Mouse (Mus musculus): ENCODE results near the gene Hoxa5. TPM values are rescaled to one million over a fixed set of nuclear protein-coding genes. Genes with fewer than 3 reads are reported as not detected.

The Hoxa5 gene
- polyA plus RNA-seq, 1 experiment, result 1.3 TPM

DNA sequence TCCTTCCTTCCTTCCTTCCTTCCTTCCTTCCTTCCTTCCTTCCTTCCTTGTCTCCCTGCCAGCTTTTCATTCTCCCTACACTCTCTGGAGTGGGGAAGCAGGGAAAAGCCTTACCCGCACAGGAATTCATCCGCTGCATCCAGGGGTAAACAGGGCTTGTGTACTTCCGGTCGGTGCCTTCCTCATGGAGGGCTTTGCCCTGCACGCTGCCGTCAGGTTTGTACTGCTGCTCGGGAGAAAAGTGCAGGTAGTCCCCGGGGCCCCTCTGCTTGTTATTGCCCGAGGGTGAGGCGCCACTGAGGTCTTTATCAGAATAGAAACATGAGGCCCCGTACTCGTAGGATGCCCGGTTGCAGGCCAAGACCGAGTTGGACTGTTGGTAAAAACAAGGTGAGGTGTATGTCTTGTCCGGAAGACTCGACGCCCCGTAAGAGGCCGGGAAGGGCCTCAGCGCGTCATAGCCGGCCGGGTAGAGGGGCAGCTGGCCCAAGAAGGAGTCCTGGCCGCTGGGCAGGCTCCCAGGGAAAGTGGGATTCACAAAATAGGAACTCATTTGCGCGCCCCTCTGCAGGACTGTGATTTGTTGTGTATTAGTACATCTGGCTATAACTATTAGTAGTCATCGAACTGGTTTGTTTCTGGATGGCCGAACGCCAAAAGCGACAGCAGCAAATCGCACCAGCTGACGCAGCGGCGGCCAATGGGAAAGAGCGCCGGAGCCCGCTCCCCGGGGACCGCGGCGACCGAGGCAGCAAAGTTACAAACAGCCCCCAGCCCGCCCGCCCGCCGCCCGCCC is 3.9 kb upstream of the Hoxa5 start, which contains the start of gene Hoxa6:
TSS of gene Hoxa6 (minus strand) at position 651 of the 796 bp plus-strand sequence.
- TF ChIP-seq POLR2A (IDR thresholded peaks at IDR 0.05; ENCODE audit: low read depth, low read length) (no peak), CTCF (IDR thresholded peaks at IDR 0.05; ENCODE audit: extremely low read depth, insufficient read depth, insufficient read length, insufficient replicate concordance) (no peak)
- H3K27ac ChIP-seq (ENCODE audit: insufficient read depth, low read length), result no peak within 1 kb of the TSS
- H3K4me3 ChIP-seq (ENCODE audit: extremely low read depth, insufficient read depth, insufficient read length), result 0 out of 2 replicates have a peak within 1 kb of the TSS, but pooled peaks have one; percentile 5
- no peak for DNase-seq (ENCODE audit: low read depth in 1 of 2, low spot score in 2 of 2)
- peaks cover 13% of the 10 kb centered on the region for H3K27me3 ChIP-seq (ENCODE audit: control insufficient read depth, insufficient read depth, low read length)
- H3K4me1 ChIP-seq (ENCODE audit: control insufficient read depth, insufficient read depth, insufficient read length), result peaks cover 5% of the 10 kb centered on the region
- no peaks in the 10 kb centered on the region for H3K36me3 ChIP-seq (ENCODE audit: control insufficient read depth, insufficient read depth, low read length)
- WGBS, result 28% methylated on average over 42 of the region's 47 CpGs

DNA sequence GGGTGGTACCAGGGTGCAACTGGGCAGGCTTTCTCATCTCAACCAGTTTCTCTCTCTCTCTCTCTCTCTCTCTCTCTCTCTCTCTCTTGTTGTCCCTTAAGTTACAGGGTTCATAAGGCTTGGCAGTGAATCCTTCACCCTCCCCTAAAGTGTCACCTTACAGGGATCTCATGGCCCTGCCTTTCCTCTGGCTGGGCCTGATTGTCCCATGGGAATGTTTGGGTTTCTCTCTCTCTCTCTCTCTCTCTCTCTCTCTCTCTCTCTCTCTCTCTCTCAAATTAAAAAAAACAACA is 3.2 kb upstream of the Hoxa5 start:
- no peak for TF ChIP-seq POLR2A (IDR thresholded peaks at IDR 0.05; ENCODE audit: low read depth, low read length)
- TF ChIP-seq CTCF (IDR thresholded peaks at IDR 0.05; ENCODE audit: extremely low read depth, insufficient read depth, insufficient read length, insufficient replicate concordance), result no peak
- Histone ChIP-seq H3K27me3 (ENCODE audit: control insufficient read depth, insufficient read depth, low read length) (peaks cover 10% of the 10 kb centered on the region), H3K4me1 (ENCODE audit: control insufficient read depth, insufficient read depth, insufficient read length) (peaks cover 2% of the 10 kb centered on the region; the same call in 1 of the 2 replicates), H3K4me3 (ENCODE audit: extremely low read depth, insufficient read depth, insufficient read length) (no peak overlapping the region), H3K36me3 (ENCODE audit: control insufficient read depth, insufficient read depth, low read length) (no peaks in the 10 kb centered on the region), H3K27ac (ENCODE audit: insufficient read depth, low read length) (no peak overlapping the region)
- DNase-seq (ENCODE audit: low read depth in 1 of 2, low spot score in 2 of 2), result no peak

DNA sequence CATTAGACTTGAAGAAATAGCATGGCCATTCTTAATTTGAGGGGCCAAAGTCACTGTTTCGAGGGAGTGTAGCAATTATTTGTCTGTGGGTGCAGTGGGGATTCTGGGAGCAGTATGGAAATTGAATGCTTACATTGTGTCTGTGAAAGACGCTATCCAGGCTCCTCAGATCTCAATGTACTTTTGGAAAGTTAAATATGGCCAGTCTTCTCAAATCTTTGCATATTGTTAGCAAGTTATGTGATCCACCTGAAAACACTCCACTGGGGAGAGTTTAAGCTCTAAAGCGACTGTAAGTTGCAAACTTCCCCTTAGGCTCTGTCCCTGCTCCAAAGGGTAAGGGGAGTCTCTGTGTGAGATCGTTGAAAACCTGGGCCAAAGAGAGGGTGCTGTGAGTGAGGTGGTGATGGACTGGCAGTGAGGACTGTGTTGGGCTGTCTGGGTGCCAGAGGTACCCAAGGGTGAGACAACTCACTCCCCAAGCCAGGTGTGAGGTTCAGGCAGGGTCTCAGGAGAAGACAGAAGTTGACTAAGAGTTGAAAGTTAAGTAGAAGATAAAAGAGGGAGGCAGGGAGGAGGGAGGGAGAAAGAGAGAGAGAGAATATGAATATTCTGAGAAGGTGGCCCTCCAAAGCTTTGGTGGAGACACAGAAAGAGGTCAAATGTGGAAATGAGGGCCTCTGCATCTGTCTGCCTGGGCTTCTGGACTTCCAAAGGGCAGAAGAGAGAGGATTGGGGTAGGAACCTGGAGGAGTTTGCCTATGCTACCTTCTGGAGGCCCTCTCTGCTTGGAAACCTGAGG is 2.7 kb upstream of the Hoxa5 start:
- no peak for TF ChIP-seq CTCF (IDR thresholded peaks at IDR 0.05; ENCODE audit: extremely low read depth, insufficient read depth, insufficient read length, insufficient replicate concordance)
- no peak for TF ChIP-seq POLR2A (IDR thresholded peaks at IDR 0.05; ENCODE audit: low read depth, low read length)

DNA sequence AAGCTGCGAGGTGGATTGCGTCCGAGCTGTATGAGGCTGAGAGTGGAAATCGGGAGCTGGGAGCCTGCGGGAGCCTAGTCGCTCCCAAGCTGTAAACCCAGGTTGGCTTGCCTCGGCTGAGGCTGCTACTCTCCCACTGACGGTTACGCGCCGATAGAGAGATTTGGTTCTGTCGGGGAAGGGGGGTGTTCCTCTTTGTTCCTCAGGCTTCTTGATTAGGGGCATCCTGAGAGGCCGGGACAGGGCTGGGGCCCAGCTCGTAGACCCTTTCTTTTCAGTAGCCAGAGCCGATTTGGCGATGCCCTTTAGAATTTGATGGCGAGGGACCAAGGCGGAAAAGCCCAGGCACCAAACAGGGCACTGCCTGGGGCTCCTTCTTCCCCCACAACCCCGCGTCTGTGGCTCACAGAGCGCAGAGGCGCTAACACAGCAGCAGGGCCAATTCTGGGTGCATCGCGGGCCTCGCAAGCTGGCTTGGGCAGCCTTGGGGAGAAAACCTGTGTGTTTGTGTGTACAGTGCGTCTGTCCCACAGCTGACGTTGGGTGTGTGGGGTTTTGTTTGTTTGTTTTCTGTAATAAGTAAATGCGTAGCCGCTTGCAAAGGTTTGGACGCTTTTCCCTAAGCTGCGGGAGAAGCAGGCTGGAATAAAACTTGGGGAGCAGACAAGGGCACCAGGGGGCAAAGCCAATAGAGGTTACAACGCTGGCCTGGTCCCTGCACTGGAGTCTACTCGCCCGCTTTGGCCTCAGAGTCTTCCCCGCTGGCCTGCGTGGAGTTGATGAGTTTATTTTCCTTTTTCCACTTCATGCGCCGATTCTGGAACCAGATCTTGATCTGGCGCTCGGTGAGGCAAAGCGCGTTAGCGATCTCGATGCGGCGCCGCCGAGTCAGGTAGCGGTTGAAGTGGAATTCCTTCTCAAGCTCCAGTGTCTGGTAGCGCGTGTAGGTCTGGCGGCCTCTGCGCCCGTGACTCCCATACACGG is 1.5 kb upstream of the Hoxa5 start:
- TF ChIP-seq CTCF (IDR thresholded peaks at IDR 0.05; ENCODE audit: extremely low read depth, insufficient read depth, insufficient read length, insufficient replicate concordance) (no peak), POLR2A (IDR thresholded peaks at IDR 0.05; ENCODE audit: low read depth, low read length) (no peak)
- H3K36me3 ChIP-seq (ENCODE audit: control insufficient read depth, insufficient read depth, low read length), result no peaks in the 10 kb centered on the region
- H3K4me1 ChIP-seq (ENCODE audit: control insufficient read depth, insufficient read depth, insufficient read length), result 0 out of 2 replicates have a peak, but pooled peaks cover 2% of the 10 kb centered on the region
- 89% methylated on average over 55 of the region's 55 CpGs for WGBS
- H3K4me3 ChIP-seq (ENCODE audit: extremely low read depth, insufficient read depth, insufficient read length), result no peak overlapping the region
- peaks cover 8% of the 10 kb centered on the region for H3K27me3 ChIP-seq (ENCODE audit: control insufficient read depth, insufficient read depth, low read length)
- H3K27ac ChIP-seq (ENCODE audit: insufficient read depth, low read length), result no peak overlapping the region
- no peak for DNase-seq (ENCODE audit: low read depth in 1 of 2, low spot score in 2 of 2)

More for the DNA sequence above, 2.7 kb upstream of the Hoxa5 start:
- DNase-seq (ENCODE audit: low read depth in 1 of 2, low spot score in 2 of 2), result no peak
- H3K4me3 ChIP-seq (ENCODE audit: extremely low read depth, insufficient read depth, insufficient read length), result no peak overlapping the region
- peaks cover 2% of the 10 kb centered on the region; the same call in 1 of the 2 replicates for H3K4me1 ChIP-seq (ENCODE audit: control insufficient read depth, insufficient read depth, insufficient read length)
- H3K27me3 ChIP-seq (ENCODE audit: control insufficient read depth, insufficient read depth, low read length), result peaks cover 8% of the 10 kb centered on the region
- WGBS, result 72% methylated on average over 4 of the region's 4 CpGs
- no peaks in the 10 kb centered on the region for H3K36me3 ChIP-seq (ENCODE audit: control insufficient read depth, insufficient read depth, low read length)
- no peak overlapping the region for H3K27ac ChIP-seq (ENCODE audit: insufficient read depth, low read length)

DNA sequence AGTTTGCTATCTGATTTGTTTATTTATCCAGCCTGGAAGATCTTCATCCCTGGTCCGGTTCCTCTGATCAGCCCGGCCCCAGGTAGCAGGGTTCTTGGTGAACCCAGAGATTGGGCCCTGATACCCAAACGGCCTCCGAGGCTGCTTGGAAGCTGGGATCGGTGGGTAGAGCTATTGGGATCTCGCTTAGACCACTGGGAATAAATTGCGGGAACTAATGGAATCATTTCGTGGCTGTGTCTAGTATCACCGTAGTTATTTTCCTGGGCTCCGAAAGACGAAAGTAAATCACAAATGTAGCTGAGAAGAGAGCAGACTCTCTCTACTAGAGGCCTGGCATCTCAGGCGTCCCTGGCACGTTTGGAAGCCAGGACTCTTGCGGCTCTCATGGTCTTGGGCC is 834 bp upstream of the Hoxa5 start:
- DNase-seq (ENCODE audit: low read depth in 1 of 2, low spot score in 2 of 2), result no peak
- Histone ChIP-seq H3K36me3 (ENCODE audit: control insufficient read depth, insufficient read depth, low read length) (no peaks in the 10 kb centered on the region), H3K27me3 (ENCODE audit: control insufficient read depth, insufficient read depth, low read length) (peaks cover 8% of the 10 kb centered on the region), H3K27ac (ENCODE audit: insufficient read depth, low read length) (no peak overlapping the region), H3K4me1 (ENCODE audit: control insufficient read depth, insufficient read depth, insufficient read length) (0 out of 2 replicates have a peak, but pooled peaks cover 2% of the 10 kb centered on the region), H3K4me3 (ENCODE audit: extremely low read depth, insufficient read depth, insufficient read length) (no peak overlapping the region)
- 86% methylated on average over 14 of the region's 14 CpGs for WGBS
- TF ChIP-seq POLR2A (IDR thresholded peaks at IDR 0.05; ENCODE audit: low read depth, low read length) (no peak), CTCF (IDR thresholded peaks at IDR 0.05; ENCODE audit: extremely low read depth, insufficient read depth, insufficient read length, insufficient replicate concordance) (no peak)
